Mouse (Mus musculus) layer of hippocampus, adult 8-10 months (tissue): ENCODE measurements around the gene Vstm4. TPM values are rescaled to one million over a fixed set of nuclear protein-coding genes. Genes with fewer than 3 reads are reported as not detected.

ENCODE experiments used
- DNase-seq, 2 experiments: peaks; one replicate each; pipeline ENCODE4 v3.0.0; 2022; ENCODE audit warnings: low spot score in 2 of 2
- total RNA-seq, 4 experiments: library from RNA; stranded (reverse); gene quantifications; 2 replicates each; pipeline ENCODE4 v1.2.4; 2022

Vstm4 gene
- total RNA-seq, 4 experiments from 2014 or later = 3.1 to 4.6 (median 3.5) TPM

DNA sequence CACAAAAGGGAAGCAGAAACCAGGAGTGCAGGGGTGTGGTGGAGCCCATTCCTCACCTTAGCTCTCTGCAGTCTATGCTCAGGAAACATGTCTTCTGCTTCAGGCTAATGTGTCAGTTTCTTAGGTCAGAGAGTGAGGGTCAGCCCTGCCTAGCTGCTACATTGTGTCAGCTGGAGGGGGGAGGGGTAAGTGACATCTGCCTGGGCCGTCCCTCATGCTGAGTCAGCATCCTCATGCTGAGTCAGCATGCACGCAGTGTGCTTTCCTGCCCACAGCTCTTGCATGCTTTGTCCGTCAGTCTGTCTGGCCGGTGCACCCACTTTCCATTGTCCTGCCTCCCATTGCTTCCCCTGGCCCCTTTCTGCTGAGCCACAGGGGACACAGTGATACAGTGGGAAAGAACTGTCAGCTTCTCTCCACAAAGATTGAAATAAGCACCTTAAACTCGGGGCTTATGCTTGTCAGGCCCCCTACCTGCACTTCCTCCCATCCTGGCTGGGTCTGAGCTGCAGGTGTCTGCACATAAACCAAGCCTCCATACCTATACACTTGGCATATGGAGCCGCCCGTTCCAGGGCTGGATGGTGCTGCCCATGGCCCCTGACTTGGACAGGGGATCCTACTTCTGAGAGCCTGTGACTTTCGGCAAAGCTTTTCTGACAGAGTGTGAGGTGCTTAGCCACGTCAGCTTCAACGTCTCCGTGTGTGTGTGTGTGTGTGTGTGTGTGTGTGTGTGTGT is 3.4 kb downstream of the Vstm4 start:
- DNase-seq = no peak

DNA sequence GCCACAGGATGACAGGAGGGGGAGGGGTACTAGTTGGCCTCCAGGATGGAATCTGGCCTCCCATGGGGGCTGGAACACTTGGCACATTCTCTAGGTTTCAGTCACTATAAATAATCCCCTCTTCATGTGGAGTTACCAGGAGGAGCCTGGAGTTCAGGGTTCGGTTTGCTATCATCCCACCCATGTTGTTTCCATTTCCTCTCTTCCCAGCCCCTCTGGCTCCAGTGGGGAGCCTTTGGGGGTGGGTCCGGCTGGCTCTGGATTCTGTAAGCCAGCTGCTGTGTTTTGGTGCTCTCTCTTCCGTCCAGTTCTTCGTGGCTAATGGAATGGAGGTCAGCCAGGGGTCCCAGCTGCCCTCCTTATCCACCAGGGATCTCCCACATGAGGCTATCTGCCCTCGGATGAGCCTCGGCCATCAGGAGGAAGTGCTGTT is 4.6 kb downstream of the Vstm4 start:
- no peak for DNase-seq

DNA sequence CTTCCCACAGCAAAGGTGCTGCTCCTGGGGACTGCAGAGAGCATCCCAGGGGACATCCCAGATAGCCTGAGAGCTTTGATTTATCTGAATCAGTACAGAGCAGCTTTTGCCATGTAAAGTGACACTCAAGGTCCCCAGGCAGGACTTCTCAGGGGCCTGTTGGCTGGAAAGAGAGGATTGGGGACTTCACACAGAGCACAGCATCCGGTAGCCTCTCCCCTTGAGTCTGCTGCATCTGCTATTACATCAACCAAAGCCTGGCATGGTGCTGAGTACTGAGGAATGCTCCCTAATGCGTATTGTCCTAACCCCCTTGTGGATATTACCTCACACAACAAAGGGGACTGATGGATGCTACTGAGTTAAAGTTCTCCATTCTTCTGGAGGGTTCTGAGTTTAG is 5.1 kb downstream of the Vstm4 start:
- no peak for DNase-seq

GRCm38 (mm10) chr14:32865331-32865730 is 8.8 kb downstream of the Vstm4 start:
- no peak for DNase-seq

DNA sequence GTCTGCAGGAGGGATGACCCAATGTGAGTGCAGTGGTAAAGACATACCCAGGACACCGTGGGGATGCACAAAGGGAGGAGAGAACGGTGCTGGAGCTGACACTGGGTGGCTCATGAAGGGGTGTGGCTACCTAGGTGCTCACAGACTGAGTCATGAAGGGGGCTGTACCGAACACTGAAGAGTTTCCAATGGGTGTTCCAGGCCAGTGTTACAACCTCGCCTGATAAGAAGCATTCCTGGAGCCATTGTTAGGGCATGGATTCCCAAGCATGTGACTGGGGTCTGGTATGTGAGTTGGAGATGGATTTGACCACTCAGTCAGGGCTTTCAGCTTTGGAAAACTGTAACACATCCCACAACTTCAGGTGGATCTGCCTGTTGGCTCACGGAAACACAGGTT is 15.4 kb downstream of the Vstm4 start:
- DNase-seq = no peak

- DNase-seq = no peak
Observed at GRCm38 (mm10) chr14:32877549-32877948, 21.0 kb downstream of the Vstm4 start.

DNA sequence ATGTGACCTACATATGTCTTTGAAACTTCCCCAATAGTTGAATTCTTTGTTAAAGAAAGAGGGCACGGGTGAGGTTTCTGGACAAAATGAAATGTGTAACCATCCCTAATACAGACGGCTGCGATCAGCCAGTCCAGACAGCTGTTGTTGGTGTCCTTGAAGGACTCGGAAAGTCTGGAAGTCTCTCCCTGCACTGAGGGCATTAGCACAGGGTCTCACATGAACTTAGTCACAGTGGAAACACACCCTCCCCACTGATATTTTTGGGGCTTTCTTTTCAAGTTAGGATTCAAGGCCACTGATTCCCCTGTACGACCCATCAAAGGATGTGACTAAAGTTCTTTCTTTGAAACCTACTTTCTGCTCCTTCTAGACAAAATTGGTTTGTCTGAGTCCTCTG is 23.8 kb downstream of the Vstm4 start:
- DNase-seq = no peak

DNA sequence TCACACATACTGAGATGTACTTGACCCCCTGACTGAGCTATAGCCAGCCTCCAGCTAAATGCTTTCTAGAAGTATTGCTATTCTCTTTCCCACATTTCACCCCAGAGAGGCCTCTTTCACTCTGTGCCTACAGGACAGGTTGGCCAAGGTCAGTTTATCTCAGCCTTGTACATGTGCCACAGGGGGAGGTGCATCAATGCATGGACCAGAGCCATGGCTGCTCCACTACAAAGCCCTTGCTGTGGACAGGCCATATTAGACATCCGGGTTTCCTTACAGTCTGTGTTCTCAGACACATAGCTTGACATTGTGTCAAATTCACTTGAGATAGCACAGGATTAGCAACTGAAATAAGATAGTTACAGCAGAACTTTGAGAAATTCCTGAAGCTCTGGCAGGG is 25.1 kb downstream of the Vstm4 start:
- no peak for DNase-seq

GRCm38 (mm10) chr14:32888876-32889674 is 32.5 kb downstream of the Vstm4 start:
- peak; percentile 18 to 31 for DNase-seq

GRCm38 (mm10) chr14:32894341-32894853 is 37.8 kb downstream of the Vstm4 start:
- no peak for DNase-seq

GRCm38 (mm10) chr14:32894878-32895277 is 38.3 kb downstream of the Vstm4 start:
- no peak for DNase-seq

GRCm38 (mm10) chr14:32896896-32897295 is 40.3 kb downstream of the Vstm4 start:
- DNase-seq = peak; percentile 61 to 64

GRCm38 (mm10) chr14:32903203-32903602 is 46.6 kb downstream of the Vstm4 start:
- DNase-seq = no peak

GRCm38 (mm10) chr14:32906545-32906944 is 50.0 kb downstream of the Vstm4 start:
- peak in 1 of 2 experiments; percentile 18 for DNase-seq

DNA sequence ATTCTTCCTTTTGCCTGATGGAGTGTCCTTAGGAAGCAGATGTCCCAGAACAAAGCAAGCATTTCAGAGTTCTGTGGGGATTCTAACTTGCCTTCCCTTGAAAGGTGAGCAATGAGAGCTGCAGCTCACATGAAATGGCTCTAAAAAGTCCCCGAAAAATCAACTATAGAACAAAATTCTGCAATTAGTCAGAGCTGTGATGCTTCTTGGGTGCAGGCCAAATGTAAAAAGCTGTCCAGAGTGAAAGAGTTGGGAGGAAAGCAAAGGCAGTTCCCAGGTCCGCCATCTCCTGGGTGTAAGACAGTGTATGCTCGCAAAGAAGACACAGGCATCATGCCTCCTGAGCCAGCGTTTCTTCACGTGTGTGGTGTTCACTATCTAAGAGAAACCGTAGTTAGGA is 52.6 kb downstream of the Vstm4 start:
- DNase-seq = peak in 1 of 2 experiments; percentile 21

GRCm38 (mm10) chr14:32911187-32911586 is 54.6 kb downstream of the Vstm4 start:
- DNase-seq = no peak

DNA sequence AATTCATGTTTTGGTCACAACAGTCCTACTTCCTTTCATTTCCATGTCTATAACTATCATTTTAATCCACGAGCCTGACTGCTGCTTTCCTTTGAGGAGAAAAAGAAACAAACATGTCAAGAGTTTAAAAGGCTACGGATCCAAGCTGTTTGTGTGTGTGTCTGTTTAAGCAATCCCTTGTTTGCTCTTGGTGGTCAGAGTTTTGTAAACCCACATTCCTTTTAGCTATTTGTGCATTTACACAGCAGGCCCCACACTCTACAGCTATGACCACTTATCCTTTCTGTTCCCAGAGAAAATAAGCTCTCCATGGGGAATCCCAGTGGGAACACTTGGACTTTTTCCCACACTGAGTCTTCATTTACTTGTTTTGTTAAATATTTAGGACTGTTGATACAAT is 58.8 kb downstream of the Vstm4 start:
- DNase-seq = no peak

- DNase-seq = no peak
Observed at GRCm38 (mm10) chr14:32917919-32918318, 61.4 kb downstream of the Vstm4 start.

DNA sequence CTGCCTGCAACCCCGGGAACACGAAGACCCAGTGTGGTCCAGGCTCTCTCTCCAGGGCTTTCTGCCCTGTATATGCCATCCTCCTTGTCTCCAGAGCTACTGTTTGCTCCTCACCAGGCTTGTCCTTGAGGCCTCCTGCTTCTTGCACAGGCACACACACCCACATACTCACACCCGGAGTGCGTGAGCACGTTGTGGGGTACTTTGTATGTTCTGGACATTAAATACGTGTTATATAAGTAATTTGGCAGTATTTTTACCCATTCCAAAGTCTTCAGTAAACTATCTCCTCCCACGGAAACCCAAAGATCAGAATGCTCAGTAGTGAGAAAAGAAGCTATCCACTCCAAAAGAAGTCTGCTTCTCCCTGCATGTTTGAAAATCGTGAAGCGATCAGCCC is 67.3 kb downstream of the Vstm4 start:
- DNase-seq = no peak

DNA sequence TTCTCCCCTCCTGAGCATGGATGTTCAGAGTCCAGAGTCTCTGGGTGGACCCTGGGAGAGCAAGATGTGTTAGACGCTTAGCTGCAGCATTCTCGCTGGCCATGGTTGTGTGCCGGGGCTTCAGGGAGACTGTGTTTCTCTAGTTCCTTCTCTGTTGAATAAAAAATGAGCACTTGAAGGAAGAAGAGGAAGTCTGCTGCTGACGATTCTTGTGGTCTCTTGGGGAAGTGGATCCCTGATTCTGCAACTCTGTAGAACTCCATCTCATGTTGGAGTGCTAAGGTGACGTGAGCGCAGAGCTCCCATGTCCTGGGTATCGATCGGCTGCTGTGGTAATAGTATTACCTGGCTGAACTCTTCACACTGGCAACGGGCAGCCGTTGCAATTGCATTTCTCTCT is 75.2 kb downstream of the Vstm4 start:
- DNase-seq = no peak

- no peak for DNase-seq
Observed at GRCm38 (mm10) chr14:32932220-32932619, 75.7 kb downstream of the Vstm4 start.

- DNase-seq = no peak
Observed at GRCm38 (mm10) chr14:32934064-32934463, 77.5 kb downstream of the Vstm4 start.

DNA sequence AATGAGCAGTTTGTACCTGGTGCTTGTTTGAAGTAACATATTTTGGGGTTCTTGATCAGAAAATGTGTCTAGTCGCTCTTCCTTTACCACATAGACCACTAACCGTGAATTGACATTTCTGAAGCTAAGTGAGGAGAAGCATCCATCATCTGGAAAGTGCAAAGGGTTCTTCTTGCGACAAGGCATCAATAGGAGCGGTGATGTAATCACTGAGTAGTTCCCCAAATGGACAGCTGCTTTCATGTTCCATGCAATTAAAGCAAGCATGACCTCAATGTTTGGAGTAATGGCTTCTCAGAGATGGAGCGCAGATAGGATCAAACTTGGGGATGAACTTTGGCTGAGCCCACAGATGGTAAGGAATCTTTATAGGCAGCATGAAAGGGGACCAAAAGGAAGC is 82.7 kb downstream of the Vstm4 start:
- no peak for DNase-seq
